Mouse (Mus musculus) E14TG2a.4 (cell line): ENCODE results near the gene Ppfibp1.

Experiments
- H3K27me3 ChIP-seq: 2 replicates; pipeline ENCODE4 v1.6.1; 2014; ENCODE audit warnings: low read length, control low read depth; ENCODE audit not compliant: insufficient read depth
- H3K36me3 ChIP-seq: 2 replicates; pipeline ENCODE4 v1.6.1; 2014; ENCODE audit warnings: low read length, control low read depth; ENCODE audit not compliant: insufficient read depth
- H3K4me1 ChIP-seq: replicated peaks from 2 replicates; pipeline ENCODE4 v1.6.1; 2014; ENCODE audit warnings: low read depth, low read length, control low read depth
- H3K4me3 ChIP-seq: replicated peaks from 2 replicates; pipeline ENCODE4 v1.5.1; 2014; ENCODE audit warnings: mild to moderate bottlenecking, low read length
- H3K9me3 ChIP-seq: 2 replicates; pipeline ENCODE4 v1.6.1; 2014; ENCODE audit warnings: low read length, control low read depth
- CTCF ChIP-seq: conservative IDR thresholded peaks from 2 replicates; pipeline ENCODE4 v1.5.1; 2014; ENCODE audit warnings: low read length
- NANOG ChIP-seq: IDR thresholded peaks from 2 replicates; pipeline ENCODE4 v1.6.1; 2014; ENCODE audit warnings: borderline replicate concordance, low read length, mixed read lengths
- POU5F1 ChIP-seq: IDR thresholded peaks from 2 replicates; pipeline ENCODE4 v1.6.1; 2014; ENCODE audit warnings: low read length, borderline replicate concordance

Ppfibp1 gene

DNA sequence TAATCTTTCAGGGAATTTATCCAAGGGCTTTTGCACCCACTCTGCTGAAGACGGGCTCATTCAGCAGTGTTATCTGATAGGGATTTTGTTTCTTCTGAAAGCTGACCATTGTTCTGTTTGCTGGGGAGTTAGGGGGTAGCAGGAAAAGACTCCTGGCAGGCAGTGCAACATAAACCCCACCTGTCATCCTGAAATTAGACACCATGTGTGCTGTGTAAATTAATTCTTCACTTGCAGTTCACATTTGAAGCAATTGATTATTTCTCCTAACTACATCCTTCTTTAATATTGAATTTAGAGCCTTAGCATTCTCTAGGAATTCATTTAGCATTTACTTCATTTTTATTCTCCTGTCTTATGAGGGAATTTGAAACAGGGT is 62.2 kb downstream of the Ppfibp1 start:
- TF ChIP-seq CTCF (no peak), POU5F1 (no peak), NANOG (no peak)
- Histone ChIP-seq H3K4me3 (no peak overlapping the region), H3K4me1 (no peaks in the 10 kb centered on the region), H3K9me3 (no peaks in the 10 kb centered on the region), H3K27me3 (no peaks in the 10 kb centered on the region), H3K36me3 (no peaks in the 10 kb centered on the region)

DNA sequence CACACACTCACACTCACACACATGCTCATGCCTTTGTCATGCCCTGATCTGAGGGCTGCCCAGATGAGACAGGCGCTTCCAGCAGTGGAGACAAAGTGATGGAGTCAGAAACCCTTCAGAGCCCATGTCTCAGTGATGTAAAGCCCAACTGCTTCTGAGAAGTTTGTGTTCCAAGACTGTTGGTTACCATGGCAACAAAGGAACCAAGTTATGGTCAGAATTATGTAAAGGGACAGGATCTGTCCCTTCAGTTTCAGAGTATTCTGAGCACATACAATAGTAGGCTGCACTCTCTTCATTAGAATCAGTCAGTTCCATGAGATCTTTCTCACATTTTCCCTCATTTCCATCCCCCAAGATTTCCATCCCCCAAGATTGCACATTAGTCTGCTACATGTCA is 66.0 kb downstream of the Ppfibp1 start, which contains the start of gene 1700034J05Rik:
Gene 1700034J05Rik, minus strand, starts transcription at position 165 of the 400 bp plus-strand sequence.
- no peak within 1 kb of the TSS for H3K4me3 ChIP-seq
- H3K36me3 ChIP-seq: no peaks in the 10 kb centered on the region
- no peaks in the 10 kb centered on the region for H3K9me3 ChIP-seq
- H3K27me3 ChIP-seq: no peaks in the 10 kb centered on the region
- TF ChIP-seq CTCF (no peak), POU5F1 (no peak), NANOG (no peak)
- peaks cover 14% of the 10 kb centered on the region for H3K4me1 ChIP-seq

DNA sequence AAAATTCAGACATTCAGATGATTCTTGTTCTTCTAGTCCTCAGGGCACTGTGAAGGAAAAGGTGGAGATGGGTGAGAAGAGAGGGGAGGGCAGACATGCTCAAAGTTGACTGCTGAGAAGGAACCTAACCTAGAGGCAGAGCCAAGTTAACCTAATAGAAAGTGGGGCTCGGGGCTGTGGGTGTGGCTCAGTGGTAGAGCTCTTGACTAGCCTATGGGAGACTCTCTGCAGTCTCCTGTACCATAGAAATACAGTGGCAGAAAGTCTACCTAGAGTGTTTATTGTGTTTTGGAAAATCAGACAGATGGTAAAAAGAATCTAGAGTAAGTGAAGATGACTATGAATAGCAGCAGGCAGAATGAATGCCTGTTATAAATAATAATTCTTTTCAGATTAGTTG is 67.2 kb downstream of the Ppfibp1 start:
- no peaks in the 10 kb centered on the region for H3K27me3 ChIP-seq
- no peaks in the 10 kb centered on the region for H3K36me3 ChIP-seq

DNA sequence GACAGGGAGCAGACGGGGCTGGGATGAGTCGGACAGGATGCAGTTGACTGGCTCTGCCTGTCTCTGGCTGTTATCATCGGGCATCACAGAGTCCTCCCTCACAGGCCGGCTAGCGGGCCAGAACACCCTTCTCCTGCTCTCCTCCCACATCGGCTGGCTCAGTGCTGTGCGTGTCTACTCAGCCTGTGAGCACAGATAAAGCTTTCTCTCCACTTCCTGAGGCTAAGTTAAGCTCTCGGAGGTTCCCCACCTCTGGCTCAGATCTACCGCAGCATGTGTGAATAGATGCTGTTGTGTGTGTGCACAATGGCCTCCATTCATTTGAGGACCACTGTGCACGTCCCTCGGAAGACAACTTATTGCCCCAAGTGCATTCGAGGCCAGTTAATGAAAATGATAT is 67.6 kb downstream of the Ppfibp1 start:
- Histone ChIP-seq H3K4me3 (no peak overlapping the region), H3K36me3 (no peaks in the 10 kb centered on the region), H3K4me1 (peaks cover 30% of the 10 kb centered on the region), H3K27me3 (no peaks in the 10 kb centered on the region), H3K9me3 (no peaks in the 10 kb centered on the region)
- TF ChIP-seq NANOG (no peak), POU5F1 (no peak), CTCF (no peak)

More for the DNA sequence above, 67.2 kb downstream of the Ppfibp1 start:
- no peak overlapping the region for H3K4me3 ChIP-seq
- peaks cover 26% of the 10 kb centered on the region for H3K4me1 ChIP-seq
- no peak for TF ChIP-seq CTCF
- TF ChIP-seq NANOG: no peak
- no peak for TF ChIP-seq POU5F1
- no peaks in the 10 kb centered on the region for H3K9me3 ChIP-seq

DNA sequence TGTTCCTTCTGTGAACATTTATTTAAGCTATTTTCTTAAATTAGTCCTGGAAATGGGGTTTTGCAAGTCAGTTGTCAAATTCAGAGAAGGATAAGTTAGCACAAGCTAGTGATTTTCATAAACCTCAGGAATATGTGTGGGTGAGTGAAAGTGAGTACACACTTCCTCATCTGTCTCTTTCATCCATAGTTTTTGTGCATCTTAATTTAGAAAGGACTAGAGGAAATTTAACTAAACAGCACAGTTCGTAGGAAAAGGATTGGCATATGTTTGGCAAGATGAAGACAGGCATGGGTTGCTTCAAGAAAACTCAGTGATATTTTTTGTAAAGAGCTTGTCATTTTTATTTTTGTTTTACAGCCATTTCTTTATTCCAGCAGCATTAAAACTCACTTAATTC is 68.7 kb downstream of the Ppfibp1 start:
- H3K27me3 ChIP-seq: no peaks in the 10 kb centered on the region
- TF ChIP-seq CTCF (no peak), POU5F1 (no peak), NANOG (no peak)
- peaks cover 31% of the 10 kb centered on the region for H3K4me1 ChIP-seq

DNA sequence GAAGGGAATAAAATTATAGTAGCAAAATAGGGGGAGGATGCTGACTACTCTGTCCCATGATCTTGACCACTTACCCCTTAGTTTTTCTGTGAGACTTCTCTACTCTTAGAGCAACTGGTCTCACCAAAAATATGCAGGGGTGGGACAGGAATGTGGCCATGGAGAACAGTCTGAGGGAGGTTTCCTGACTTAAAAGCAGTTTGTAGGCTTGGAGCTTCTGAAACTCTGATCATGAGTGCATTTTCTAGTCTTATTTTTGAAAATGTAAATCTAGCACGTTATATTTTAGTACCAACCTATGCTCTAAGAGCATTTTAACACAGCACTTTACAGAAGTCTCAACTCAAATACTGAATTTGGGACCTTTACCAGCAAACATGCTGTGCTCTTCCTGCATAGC is 70.4 kb downstream of the Ppfibp1 start:
- Histone ChIP-seq H3K4me3 (no peak overlapping the region), H3K9me3 (no peaks in the 10 kb centered on the region), H3K4me1 (peaks cover 31% of the 10 kb centered on the region), H3K27me3 (no peaks in the 10 kb centered on the region), H3K36me3 (no peaks in the 10 kb centered on the region)
- no peak for TF ChIP-seq CTCF
- no peak for TF ChIP-seq NANOG
- no peak for TF ChIP-seq POU5F1

More for the DNA sequence above, 68.7 kb downstream of the Ppfibp1 start:
- no peaks in the 10 kb centered on the region for H3K9me3 ChIP-seq
- H3K36me3 ChIP-seq: no peaks in the 10 kb centered on the region
- H3K4me3 ChIP-seq: no peak overlapping the region

DNA sequence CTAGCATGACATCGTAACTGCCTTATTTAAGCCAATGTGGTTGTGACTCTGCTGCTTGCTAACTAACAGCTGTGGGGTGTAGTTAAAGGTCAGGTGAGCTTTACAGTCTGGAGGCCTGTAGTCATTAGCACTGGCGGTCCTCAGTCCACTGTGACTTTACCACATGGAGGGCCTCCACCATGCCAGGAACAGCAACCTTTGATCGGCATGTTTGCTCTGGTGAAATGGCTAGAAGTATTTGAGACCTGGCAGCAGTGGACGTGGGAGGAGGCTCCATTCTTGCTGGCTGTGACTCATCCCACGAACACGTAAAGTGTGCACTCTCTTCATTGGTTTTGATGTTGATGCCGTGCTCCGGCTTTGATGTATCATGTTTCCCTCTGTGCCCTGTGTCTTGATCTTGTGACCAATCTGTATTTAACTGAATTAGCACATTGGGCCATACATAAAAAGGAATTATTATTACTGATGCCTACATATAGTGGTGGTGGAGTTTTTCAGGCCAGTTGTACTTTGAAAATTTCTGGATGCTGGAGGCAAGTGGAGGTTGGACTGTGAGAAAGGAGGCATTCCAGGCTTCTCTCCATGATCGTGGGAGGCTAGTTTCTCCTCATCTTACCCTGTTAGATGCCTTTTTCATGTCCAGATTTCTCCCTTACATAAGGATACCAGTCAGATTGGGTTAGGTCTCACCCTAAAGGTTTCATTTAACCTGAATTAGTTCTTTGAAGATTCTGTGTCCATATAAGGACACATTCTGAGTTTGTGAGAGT is 71.8 kb downstream of the Ppfibp1 start:
- Histone ChIP-seq H3K36me3 (no peaks in the 10 kb centered on the region), H3K4me1 (peaks cover 31% of the 10 kb centered on the region), H3K27me3 (no peaks in the 10 kb centered on the region), H3K4me3 (no peak overlapping the region), H3K9me3 (no peaks in the 10 kb centered on the region)
- TF ChIP-seq POU5F1 (no peak), CTCF (no peak), NANOG (no peak)

DNA sequence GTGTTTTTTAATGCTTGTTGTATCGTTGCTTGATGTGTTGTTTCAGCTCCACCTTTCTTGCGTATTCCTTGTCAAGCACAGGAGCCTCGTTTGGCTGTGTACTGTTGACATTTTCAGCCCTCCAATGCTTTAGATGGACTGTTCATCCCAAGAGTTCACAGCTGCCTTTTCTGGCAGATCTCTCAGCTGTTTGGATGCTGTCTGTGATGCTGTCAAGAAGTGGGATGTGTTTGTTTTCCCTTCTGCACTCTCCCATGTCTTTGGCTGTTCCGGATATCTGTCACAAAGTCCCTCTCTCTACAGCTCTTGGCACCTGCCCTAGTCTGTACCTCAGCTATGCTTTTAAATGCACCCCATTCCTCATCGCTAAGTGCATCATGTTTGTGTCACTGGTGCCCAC is 72.7 kb downstream of the Ppfibp1 start:
- Histone ChIP-seq H3K36me3 (no peaks in the 10 kb centered on the region), H3K9me3 (no peaks in the 10 kb centered on the region), H3K4me1 (peaks cover 36% of the 10 kb centered on the region), H3K4me3 (no peak overlapping the region), H3K27me3 (no peaks in the 10 kb centered on the region)
- no peak for TF ChIP-seq CTCF
- TF ChIP-seq POU5F1: no peak
- TF ChIP-seq NANOG: no peak

DNA sequence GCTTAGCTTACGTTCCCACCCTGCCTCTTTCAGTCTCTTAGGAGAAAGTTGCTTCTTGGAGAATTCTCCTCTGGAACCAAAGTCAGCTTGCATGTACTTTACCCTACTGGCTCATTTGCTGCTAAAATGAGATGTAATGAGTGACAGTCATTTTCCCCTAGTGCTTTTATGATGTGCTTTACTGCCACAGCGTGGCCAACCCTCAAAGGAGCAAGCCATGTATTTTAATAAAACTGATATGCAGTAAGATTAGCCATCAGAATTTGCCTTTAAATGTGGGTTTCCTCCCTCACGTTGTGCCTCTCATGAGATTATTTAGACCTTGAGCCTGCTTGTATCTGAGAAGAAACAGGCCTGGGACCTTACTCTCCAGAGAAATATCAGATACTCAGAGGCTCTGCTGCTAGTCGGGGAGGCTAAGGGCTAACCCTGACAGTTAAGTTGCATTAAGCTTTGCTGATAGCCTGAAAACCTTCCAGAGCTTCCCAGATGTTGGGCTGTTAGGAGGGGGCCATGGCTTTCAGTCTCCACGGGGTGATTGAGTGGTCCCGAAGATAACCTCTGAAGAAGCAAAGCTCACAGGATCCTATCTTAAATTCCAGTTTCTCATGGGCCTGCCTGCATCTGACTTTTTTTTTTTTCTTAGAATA is 73.7 kb downstream of the Ppfibp1 start:
- no peaks in the 10 kb centered on the region for H3K27me3 ChIP-seq
- H3K9me3 ChIP-seq: no peaks in the 10 kb centered on the region
- H3K4me3 ChIP-seq: no peak overlapping the region
- TF ChIP-seq NANOG (no peak), CTCF (no peak), POU5F1 (no peak)
- peaks cover 44% of the 10 kb centered on the region for H3K4me1 ChIP-seq
- H3K36me3 ChIP-seq: no peaks in the 10 kb centered on the region
